24 mouse cellular contexts compared by ENCODE assay signal in the genomic region with DNA sequence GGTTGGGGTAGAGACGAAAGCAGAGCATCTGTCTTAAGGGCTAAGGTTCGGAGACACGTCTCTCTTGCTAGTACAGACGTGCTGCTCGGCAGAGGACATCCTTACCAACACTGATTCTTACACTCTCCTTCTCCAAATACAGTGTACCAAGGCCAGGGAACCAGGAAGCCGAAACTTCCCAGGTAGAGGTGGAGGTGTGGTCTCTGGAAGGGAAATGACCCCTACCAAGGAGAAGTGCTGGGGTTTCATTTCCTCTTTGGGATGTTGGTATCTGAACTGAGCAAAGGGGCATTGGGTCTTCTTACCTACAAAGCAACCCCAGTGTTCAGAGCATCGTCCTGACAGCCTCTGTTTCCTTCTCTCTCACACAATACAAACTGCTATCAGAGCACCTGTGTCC. TPM values are rescaled to one million over a fixed set of nuclear protein-coding genes. Genes with fewer than 3 reads are reported as not detected.
DNase-seq lines count a peak whose midpoint lies in the region; TF ChIP-seq lines count a peak whose summit lies in the region.
"Had no signal": no experiment of that assay in that cellular context is flagged by ENCODE, and none has a peak within 500 bp of the region (broad histone marks: within the 10 kb centered on the region; RNA-seq: fewer than 3 reads in every experiment).

No protein-coding gene starts in this region.

- no peak for TF ChIP-seq CTCF in CH12.LX (conservative IDR thresholded peaks at IDR 0.05 in 1 of 2, IDR thresholded peaks at IDR 0.05 in 1 of 2; ENCODE audit: low read depth in 2 of 2, low read length in 2 of 2)

- no peaks in the 10 kb centered on the region for H3K27me3 ChIP-seq in CH12.LX (replicated peaks)
- H3K27me3 ChIP-seq in splenic B cell, adult 2 months (ENCODE audit: control insufficient read depth, insufficient read depth, low read length, poor library complexity, severe bottlenecking), result no peaks in the 10 kb centered on the region

- no peaks in the 10 kb centered on the region for H3K36me3 ChIP-seq in CH12.LX (replicated peaks in 1 of 2; ENCODE audit: control insufficient read depth in 1 of 2, insufficient read depth in 1 of 2, low read length in 1 of 2)
- H3K36me3 ChIP-seq in splenic B cell, adult 2 months (ENCODE audit: control insufficient read depth, insufficient read depth, low read length, poor library complexity, severe bottlenecking), result no peaks in the 10 kb centered on the region
- H3K36me3 ChIP-seq: embryonic facial prominence, embryonic 13.5 days; forebrain, embryonic 10.5 days; heart, embryonic 10.5 days; heart, embryonic 13.5 days; hindbrain, embryonic 12.5 days; hindbrain, embryonic 15.5 days had no signal

- H3K79me2 ChIP-seq in CH12.LX (replicated peaks; ENCODE audit: control insufficient read depth, extremely low read depth, insufficient read depth, poor library complexity, severe bottlenecking), result no peaks in the 10 kb centered on the region

- peaks cover 20 to 30% of the 10 kb centered on the region in 2 experiments for H3K4me1 ChIP-seq in CH12.LX (ENCODE audit: control insufficient read depth in 1 of 2, insufficient read depth in 2 of 2)

- peak; percentile 39 to 40 for DNase-seq in spleen, postnatal 36 days (ENCODE audit: low spot score in 2 of 2)
- DNase-seq in spleen, postnatal 14 days (ENCODE audit: low spot score in 2 of 2), result no peak
- DNase-seq in CH12.LX (ENCODE audit: extremely low read depth), result no peak
- peak; percentile 57 for DNase-seq in splenic B cell, adult 2 months (ENCODE audit: low read depth, low spot score)
- no peak for DNase-seq in kidney, adult 18-20 months
- no peak for DNase-seq in cerebellum, adult 11 months
- DNase-seq: adrenal gland, adult 2 months; adrenal gland, postnatal 14 days; cerebellum, adult 11-12 months; cerebellum, adult 8-10 months; cerebellum, postnatal 10 days; cerebellum, postnatal 36 days; embryo, embryonic 11 days; gastrocnemius, adult 2 months; gastrocnemius, postnatal 14 days; heart, adult 2 months had no signal

- peak; percentile 82 for TF ChIP-seq EP300 in CH12.LX (IDR thresholded peaks at IDR 0.05; ENCODE audit: low read length)

- in situ Hi-C loops in CH12.LX (cut with MboI; ENCODE audit: low pct_ligation_motif_present, low pct_unique_long_range_greater_than_20kb, low sequenced_read_pairs), result no loop called here

- no peak overlapping the region for H3K27ac ChIP-seq in CH12.LX (ENCODE audit: insufficient read depth, low read depth)
- H3K27ac ChIP-seq: embryonic facial prominence, embryonic 10.5 days; embryonic facial prominence, embryonic 13.5 days; forebrain, embryonic 10.5 days; forebrain, embryonic 13.5 days; gastrocnemius, adult 2 months; heart, adult 2 months; heart, embryonic 10.5 days; heart, embryonic 13.5 days; hindbrain, embryonic 12.5 days; hindbrain, embryonic 15.5 days had no signal

- H3K9me3 ChIP-seq in CH12.LX (replicated peaks; ENCODE audit: low read length), result peaks cover 17% of the 10 kb centered on the region
- H3K9me3 ChIP-seq: embryonic facial prominence, embryonic 13.5 days; forebrain, embryonic 13.5 days; hindbrain, embryonic 15.5 days had no signal

- no peak overlapping the region for H3K9ac ChIP-seq in CH12.LX (ENCODE audit: insufficient read depth, low read depth)
- H3K9ac ChIP-seq: embryonic facial prominence, embryonic 13.5 days; forebrain, embryonic 13.5 days; heart, embryonic 13.5 days; hindbrain, embryonic 12.5 days; hindbrain, embryonic 15.5 days had no signal

- 0 out of 2 replicates have a peak overlapping the region, but pooled peaks have one; percentile 19 for H3K4me2 ChIP-seq in CH12.LX (ENCODE audit: insufficient read depth, low read depth, poor library complexity, severe bottlenecking)
- H3K4me2 ChIP-seq: embryonic facial prominence, embryonic 13.5 days; forebrain, embryonic 13.5 days; heart, embryonic 13.5 days; hindbrain, embryonic 12.5 days; hindbrain, embryonic 15.5 days had no signal

- no peak overlapping the region for H3K4me3 ChIP-seq in CH12.LX (replicated peaks in 1 of 3; ENCODE audit: low read depth in 2 of 3, low read length in 2 of 3, poor library complexity in 1 of 3)
- H3K4me3 ChIP-seq: embryonic facial prominence, embryonic 10.5 days; embryonic facial prominence, embryonic 13.5 days; forebrain, embryonic 10.5 days; forebrain, embryonic 13.5 days; gastrocnemius, adult 2 months; heart, adult 2 months; heart, embryonic 10.5 days; heart, embryonic 13.5 days; hindbrain, embryonic 12.5 days; hindbrain, embryonic 15.5 days had no signal

- no peak for TF ChIP-seq RAD21 in CH12.LX (IDR thresholded peaks at IDR 0.05; ENCODE audit: low read depth, low read length)

- no peak for TF ChIP-seq POLR2A in CH12.LX (IDR thresholded peaks at IDR 0.05; ENCODE audit: low read depth, low read length)

- dilution Hi-C loops in CH12.LX (cut with MboI; ENCODE audit: extremely low pct_ligation_motif_present, extremely low pct_unique_long_range_greater_than_20kb, low sequenced_read_pairs), result no loop called here

TF ChIP-seq in CH12.LX, 34 proteins besides CTCF, POLR2A, EP300 and RAD21:
- TF ChIP-seq SMC3 (IDR thresholded peaks at IDR 0.05; ENCODE audit: low read depth, low read length) (no peak), UBTF (IDR thresholded peaks at IDR 0.05; ENCODE audit: low read depth, low read length) (no peak), IRF4 (IDR thresholded peaks at IDR 0.05; ENCODE audit: low read depth, low read length) (peak; percentile 85), MYC (IDR thresholded peaks at IDR 0.05; ENCODE audit: low read depth, low read length) (no peak), E2F4 (IDR thresholded peaks at IDR 0.05; ENCODE audit: insufficient replicate concordance, low read depth, low read length) (no peak)

RNA-seq across cellular contexts. Expression of a gene that starts 3.2 kb away (rescaled TPM):
- 11.4 and 11.5 TPM in 2 replicates for total RNA-seq in CH12.LX (2012; rRNA removed)
- total RNA-seq in CH12.LX (2014; rRNA removed), result 0.11 TPM in 1 of 2 replicates, not detected in the other
- 0.25 and 0.39 TPM in 2 replicates for polyA plus RNA-seq in CH12.LX (2012; ENCODE audit: insufficient read length, low read depth)

RNA-seq across cellular contexts. Expression of a gene that starts 12.7 kb away (rescaled TPM):
- total RNA-seq in CH12.LX (2012; rRNA removed) (550 and 590 TPM in 2 replicates), CH12.LX (2014; rRNA removed) (477 and 507 TPM in 2 replicates)
- polyA plus RNA-seq in CH12.LX (2012; ENCODE audit: insufficient read length, low read depth), result 268 and 271 TPM in 2 replicates

RNA-seq across cellular contexts. Expression of a gene that starts 53.6 kb away (rescaled TPM):
- total RNA-seq in CH12.LX (2012; rRNA removed) (86.4 and 91.4 TPM in 2 replicates), CH12.LX (2014; rRNA removed) (170 and 186 TPM in 2 replicates)
- 110 and 114 TPM in 2 replicates for polyA plus RNA-seq in CH12.LX (2012; ENCODE audit: insufficient read length, low read depth)

RNA-seq across cellular contexts. Expression of a gene that starts 53.7 kb away (rescaled TPM):
- 144 and 180 TPM in 2 replicates for total RNA-seq in CH12.LX (2012; rRNA removed)
- total RNA-seq in CH12.LX (2014; rRNA removed), result 359 and 411 TPM in 2 replicates
- polyA plus RNA-seq in CH12.LX (2012; ENCODE audit: insufficient read length, low read depth), result 197 and 246 TPM in 2 replicates

Comparison
In these comparisons a context has a peak if more than half of its experiments do, and no peak if none do; other contexts are left out.
1. DNase-seq: peak in spleen, postnatal 36 days (2 of 2) and splenic B cell, adult 2 months (single experiment); none in spleen, postnatal 14 days (0 of 2), CH12.LX (single experiment), kidney, adult 18-20 months (single experiment) and cerebellum, adult 11 months (single experiment).